Mouse (Mus musculus) lung, postnatal 0 days (tissue): ENCODE measurements around the gene Slc25a25.

Experiments
- CTCF ChIP-seq: IDR thresholded peaks from 2 replicates; pipeline ENCODE4 v1.5.1; 2016; ENCODE audit warnings: antibody characterized with exemption, mild to moderate bottlenecking
- EP300 ChIP-seq: IDR thresholded peaks from 2 replicates; pipeline ENCODE4 v1.6.1; 2016; ENCODE audit warnings: antibody characterized with exemption, mild to moderate bottlenecking, control low read depth

GRCm38 (mm10) chr2:32463773-32464172 is 12.5 kb upstream of the Slc25a25 start:
- TF ChIP-seq CTCF, result no peak
- TF ChIP-seq EP300, result no peak
